Mouse (Mus musculus): ENCODE measurements around the gene 1700017D01Rik. TPM values are rescaled to one million over a fixed set of nuclear protein-coding genes. Genes with fewer than 3 reads are reported as not detected.
"Not testable (repeated sequence)": the region's sequence is repeated elsewhere in the genome, so short reads cannot be mapped to it uniquely, and the experiment has no call there.

The 1700017D01Rik gene
- polyA plus RNA-seq, 1 experiment from 2014 or later, result not detected

GRCm38 (mm10) chr19:11080934-11081333, 49.7 kb downstream of the 1700017D01Rik start, which contains the start of gene Ms4a8a:
Ms4a8a (minus strand) TSS chr19:11081102.
- Histone ChIP-seq H3K4me3 (no peak within 1 kb of the TSS), H3K27me3 (replicated peaks) (no peaks in the 10 kb centered on the region), H3K9ac (no peak within 1 kb of the TSS), H3K27ac (no peak within 1 kb of the TSS), H3K9me3 (replicated peaks) (no peaks in the 10 kb centered on the region), H3K4me2 (no peak within 1 kb of the TSS), H3K4me1 (no peaks in the 10 kb centered on the region), H3K36me3 (no peaks in the 10 kb centered on the region)
- WGBS (ENCODE audit: insufficient replicate concordance), result 72% methylated on average over 4 of the region's 4 CpGs
- ATAC-seq, result no peak

GRCm38 (mm10) chr19:11070364-11070763, 60.3 kb downstream of the 1700017D01Rik start:
- Histone ChIP-seq H3K27me3 (replicated peaks) (no peaks in the 10 kb centered on the region), H3K4me3 (no peak overlapping the region), H3K27ac (no peak overlapping the region), H3K9me3 (replicated peaks) (no peaks in the 10 kb centered on the region), H3K4me1 (no peaks in the 10 kb centered on the region), H3K9ac (no peak overlapping the region), H3K36me3 (no peaks in the 10 kb centered on the region), H3K4me2 (no peak overlapping the region)
- WGBS (ENCODE audit: insufficient replicate concordance), result 73% methylated on average over 3 of the region's 3 CpGs
- no peak for ATAC-seq

GRCm38 (mm10) chr19:11065202-11065875, 65.3 kb downstream of the 1700017D01Rik start:
- Histone ChIP-seq H3K9ac (no peak overlapping the region), H3K9me3 (replicated peaks) (no peaks in the 10 kb centered on the region), H3K4me2 (no peak overlapping the region), H3K27me3 (replicated peaks) (no peaks in the 10 kb centered on the region), H3K36me3 (no peaks in the 10 kb centered on the region), H3K4me1 (no peaks in the 10 kb centered on the region), H3K27ac (no peak overlapping the region), H3K4me3 (no peak overlapping the region)
- ATAC-seq, result no peak
- WGBS (ENCODE audit: insufficient replicate concordance), result 22% methylated on average over 2 of the region's 2 CpGs

GRCm38 (mm10) chr19:11060900-11061299, 69.8 kb downstream of the 1700017D01Rik start:
- no peaks in the 10 kb centered on the region for H3K27me3 ChIP-seq (replicated peaks)
- no peaks in the 10 kb centered on the region for H3K36me3 ChIP-seq
- no peak overlapping the region for H3K9ac ChIP-seq
- WGBS (ENCODE audit: insufficient replicate concordance), result 64% methylated on average over 1 of the region's 1 CpGs
- no peaks in the 10 kb centered on the region for H3K4me1 ChIP-seq
- no peak overlapping the region for H3K4me3 ChIP-seq
- no peak overlapping the region for H3K4me2 ChIP-seq
- no peak for ATAC-seq
- H3K9me3 ChIP-seq (replicated peaks), result no peaks in the 10 kb centered on the region
- no peak overlapping the region for H3K27ac ChIP-seq

- ATAC-seq, result no peak
These were observed 70.7 kb downstream of the 1700017D01Rik start for GRCm38 (mm10) chr19:11059967-11060366.

GRCm38 (mm10) chr19:11055700-11056099, 75.0 kb downstream of the 1700017D01Rik start:
- not testable (repeated sequence) for H3K4me1 ChIP-seq; ATAC-seq; H3K9ac ChIP-seq; H3K36me3 ChIP-seq; H3K27ac ChIP-seq; H3K27me3 ChIP-seq (replicated peaks); H3K4me3 ChIP-seq; H3K9me3 ChIP-seq (replicated peaks); H3K4me2 ChIP-seq
- WGBS (ENCODE audit: insufficient replicate concordance), result 78% methylated on average over 1 of the region's 1 CpGs

More at GRCm38 (mm10) chr19:11059967-11060366, 70.7 kb downstream of the 1700017D01Rik start:
- H3K9ac ChIP-seq, result no peak overlapping the region
- H3K4me2 ChIP-seq, result no peak overlapping the region
- no peaks in the 10 kb centered on the region for H3K27me3 ChIP-seq (replicated peaks)
- no peaks in the 10 kb centered on the region for H3K36me3 ChIP-seq
- no peak overlapping the region for H3K27ac ChIP-seq
- H3K4me1 ChIP-seq, result no peaks in the 10 kb centered on the region
- no peak overlapping the region for H3K4me3 ChIP-seq
- no peaks in the 10 kb centered on the region for H3K9me3 ChIP-seq (replicated peaks)

GRCm38 (mm10) chr19:11053277-11053676, 77.4 kb downstream of the 1700017D01Rik start:
- WGBS (ENCODE audit: insufficient replicate concordance), result 52% methylated on average over 3 of the region's 3 CpGs
- Histone ChIP-seq H3K27ac (no peak overlapping the region), H3K4me1 (no peaks in the 10 kb centered on the region), H3K27me3 (replicated peaks) (no peaks in the 10 kb centered on the region), H3K9ac (no peak overlapping the region), H3K9me3 (replicated peaks) (no peaks in the 10 kb centered on the region), H3K4me2 (no peak overlapping the region), H3K36me3 (no peaks in the 10 kb centered on the region), H3K4me3 (no peak overlapping the region)
- no peak for ATAC-seq

- Histone ChIP-seq H3K27ac (no peak overlapping the region), H3K36me3 (no peaks in the 10 kb centered on the region), H3K9ac (no peak overlapping the region), H3K4me1 (no peaks in the 10 kb centered on the region), H3K4me3 (no peak overlapping the region), H3K4me2 (no peak overlapping the region), H3K27me3 (replicated peaks) (no peaks in the 10 kb centered on the region), H3K9me3 (replicated peaks) (no peaks in the 10 kb centered on the region)
- 50% methylated on average over 5 of the region's 5 CpGs for WGBS (ENCODE audit: insufficient replicate concordance)
- ATAC-seq, result no peak
These were observed 77.8 kb downstream of the 1700017D01Rik start for GRCm38 (mm10) chr19:11052877-11053276.

GRCm38 (mm10) chr19:11050286-11050685, 80.4 kb downstream of the 1700017D01Rik start:
- H3K4me1 ChIP-seq, result peaks cover 2% of the 10 kb centered on the region; the same call in 1 of the 2 replicates
- ATAC-seq, result no peak
- no peaks in the 10 kb centered on the region for H3K27me3 ChIP-seq (replicated peaks)
- no peak overlapping the region for H3K4me3 ChIP-seq
- 53% methylated on average over 2 of the region's 2 CpGs for WGBS (ENCODE audit: insufficient replicate concordance)
- H3K9me3 ChIP-seq (replicated peaks), result no peaks in the 10 kb centered on the region
- no peak overlapping the region for H3K9ac ChIP-seq
- H3K36me3 ChIP-seq, result no peaks in the 10 kb centered on the region
- H3K27ac ChIP-seq, result no peak overlapping the region
- no peak overlapping the region for H3K4me2 ChIP-seq

- H3K4me1 ChIP-seq, result peaks cover 9% of the 10 kb centered on the region
- no peak overlapping the region for H3K27ac ChIP-seq
- H3K4me2 ChIP-seq, result no peak overlapping the region
- ATAC-seq, result no peak
- no peaks in the 10 kb centered on the region for H3K36me3 ChIP-seq
- no peak overlapping the region for H3K4me3 ChIP-seq
- no peaks in the 10 kb centered on the region for H3K27me3 ChIP-seq (replicated peaks)
- no peaks in the 10 kb centered on the region for H3K9me3 ChIP-seq (replicated peaks)
- no peak overlapping the region for H3K9ac ChIP-seq
These were observed 81.2 kb downstream of the 1700017D01Rik start for GRCm38 (mm10) chr19:11049426-11049825.

- Histone ChIP-seq H3K4me2 (no peak overlapping the region), H3K27ac (no peak overlapping the region)
These were observed 82.2 kb downstream of the 1700017D01Rik start for GRCm38 (mm10) chr19:11048503-11048902.

GRCm38 (mm10) chr19:11048009-11048408, 82.7 kb downstream of the 1700017D01Rik start:
- ATAC-seq, result no peak
- peaks cover 9% of the 10 kb centered on the region for H3K4me1 ChIP-seq
- no peaks in the 10 kb centered on the region for H3K27me3 ChIP-seq (replicated peaks)
- H3K27ac ChIP-seq, result no peak overlapping the region
- 34% methylated on average over 6 of the region's 6 CpGs for WGBS (ENCODE audit: insufficient replicate concordance)
- no peaks in the 10 kb centered on the region for H3K9me3 ChIP-seq (replicated peaks)
- H3K9ac ChIP-seq, result no peak overlapping the region
- no peaks in the 10 kb centered on the region for H3K36me3 ChIP-seq
- H3K4me3 ChIP-seq, result no peak overlapping the region
- H3K4me2 ChIP-seq, result no peak overlapping the region

More at GRCm38 (mm10) chr19:11048503-11048902, 82.2 kb downstream of the 1700017D01Rik start:
- H3K36me3 ChIP-seq, result no peaks in the 10 kb centered on the region
- H3K27me3 ChIP-seq (replicated peaks), result no peaks in the 10 kb centered on the region
- WGBS (ENCODE audit: insufficient replicate concordance), result 90% methylated on average over 1 of the region's 1 CpGs
- no peak overlapping the region for H3K4me3 ChIP-seq
- H3K9me3 ChIP-seq (replicated peaks), result no peaks in the 10 kb centered on the region
- H3K9ac ChIP-seq, result no peak overlapping the region
- H3K4me1 ChIP-seq, result peaks cover 9% of the 10 kb centered on the region
- ATAC-seq, result no peak

Data from liver, embryonic 12.5 days (tissue).